10 mouse cellular contexts compared by ENCODE assay signal in the genomic region with DNA sequence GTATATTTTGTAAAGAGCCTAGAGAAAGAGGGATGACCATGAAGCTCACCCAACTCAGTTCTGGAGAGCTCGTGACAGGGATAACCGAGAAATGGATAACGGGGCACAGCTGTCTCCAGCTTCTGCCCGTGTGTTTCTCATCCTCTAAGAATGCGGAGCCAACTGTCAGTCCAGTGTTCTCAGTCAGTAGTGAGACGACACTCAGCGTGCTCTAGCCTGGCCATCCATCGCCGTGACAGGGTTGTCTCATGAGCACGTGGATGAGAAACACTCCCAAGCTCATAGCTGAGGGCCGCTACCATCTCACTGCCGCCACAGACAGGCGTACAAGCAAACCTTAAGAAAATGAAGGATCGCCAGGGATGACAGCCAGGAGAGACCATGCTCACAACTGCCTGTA.
"Had no signal": no experiment of that assay in that cellular context is flagged by ENCODE, and none has a peak within 500 bp of the region (broad histone marks: within the 10 kb centered on the region; RNA-seq: fewer than 3 reads in every experiment).

No protein-coding gene starts in this region.

- H3K4me3 ChIP-seq: kidney, embryonic 15.5 days; limb, embryonic 15.5 days; liver, embryonic 12.5 days; myocyte; neural tube, embryonic 15.5 days had no signal

- H3K9ac ChIP-seq: kidney, embryonic 15.5 days; limb, embryonic 15.5 days; liver, embryonic 12.5 days; neural tube, embryonic 15.5 days had no signal

- DNase-seq: layer of hippocampus, adult 9-11 months; layer of hippocampus, postnatal 36 days; right cerebral cortex, adult 18-20 months; right cerebral cortex, postnatal 25 days; thymus, postnatal 36 days had no signal

- ATAC-seq: liver, embryonic 12.5 days had no signal

- H3K27ac ChIP-seq: kidney, embryonic 15.5 days; limb, embryonic 15.5 days; liver, embryonic 12.5 days; neural tube, embryonic 15.5 days had no signal

- H3K4me2 ChIP-seq: kidney, embryonic 15.5 days; limb, embryonic 15.5 days; liver, embryonic 12.5 days; neural tube, embryonic 15.5 days had no signal

- H3K27me3 ChIP-seq: kidney, embryonic 15.5 days; limb, embryonic 15.5 days; liver, embryonic 12.5 days; neural tube, embryonic 15.5 days had no signal

- H3K4me1 ChIP-seq: kidney, embryonic 15.5 days; limb, embryonic 15.5 days; liver, embryonic 12.5 days had no signal

- H3K9me3 ChIP-seq: kidney, embryonic 15.5 days; limb, embryonic 15.5 days; neural tube, embryonic 15.5 days had no signal

- H3K36me3 ChIP-seq: kidney, embryonic 15.5 days; limb, embryonic 15.5 days; liver, embryonic 12.5 days; neural tube, embryonic 15.5 days had no signal
